Mouse (Mus musculus) stomach, embryonic 16.5 days (tissue): ENCODE results near the gene Cfap161. TPM values are rescaled to one million over a fixed set of nuclear protein-coding genes. Genes with fewer than 3 reads are reported as not detected.

Source experiments
- ATAC-seq: fragments of 200-750 bp; cut with Nextera tagmentation; 2 replicates; pipeline ENCODE4 v1.8.0; 2017; ENCODE audit warnings: moderate number of reproducible peaks, moderate TSS enrichment; ENCODE audit not compliant: insufficient read depth, low FRiP score
- H3K27ac ChIP-seq: fragments of 300-500 bp; sonication (generic); 2 replicates; pipeline ENCODE4 v1.5.1; 2014; ENCODE audit warnings: low read length
- H3K27me3 ChIP-seq: fragments of 300-500 bp; sonication (generic); 2 replicates; pipeline ENCODE4 v1.6.1; 2014; ENCODE audit warnings: low read length, control low read depth, mixed read lengths; ENCODE audit not compliant: control insufficient read depth, insufficient read depth
- H3K36me3 ChIP-seq: fragments of 300-500 bp; sonication (generic); 2 replicates; pipeline ENCODE4 v1.6.1; 2014; ENCODE audit warnings: low read length; ENCODE audit not compliant: control insufficient read depth, insufficient read depth
- H3K4me1 ChIP-seq: fragments of 300-500 bp; sonication (generic); 2 replicates; pipeline ENCODE4 v1.6.1; 2014; ENCODE audit warnings: low read length, control low read depth, mixed read lengths; ENCODE audit not compliant: control insufficient read depth, insufficient read depth
- H3K4me2 ChIP-seq: fragments of 300-500 bp; sonication (generic); 2 replicates; pipeline ENCODE4 v1.6.1; 2014; ENCODE audit warnings: low read depth, low read length, mixed read lengths
- H3K4me3 ChIP-seq: fragments of 300-500 bp; sonication (generic); replicated peaks from 2 replicates; pipeline ENCODE4 v1.5.1; 2014; ENCODE audit warnings: mild to moderate bottlenecking, low read length
- H3K9ac ChIP-seq: fragments of 300-500 bp; sonication (generic); 2 replicates; pipeline ENCODE4 v1.6.1; 2014; ENCODE audit warnings: low read length
- H3K9me3 ChIP-seq: fragments of 300-500 bp; sonication (generic); replicated peaks from 2 replicates; pipeline ENCODE4 v1.6.1; 2016; ENCODE audit warnings: low read length, control low read depth; ENCODE audit not compliant: control insufficient read depth
- WGBS: fragments of 180-500 bp; shearing (Covaris S2); extraction: QIAGEN DNeasy Blood & Tissue Kit; methylation state at CpG from one replicate; pipeline ENCODE4 v1.1.7; 2014; 5-methylcytosine and 5-hydroxymethylcytosine counted together
- polyA plus RNA-seq: library from polyadenylated mRNA; unstranded; fragments of >200 nt; fragmentation: Nextera tagmentation; extraction: Ambion mirVana; gene quantifications from 2 replicates; pipeline ENCODE4 v1.2.1, GENCODE M21; 2015

Gene Cfap161
- polyA plus RNA-seq, 1 experiment from 2014 or later, result not detected

GRCm38 (mm10) chr7:83796177-83796576, 1.5 kb upstream of the Cfap161 start:
- H3K27ac ChIP-seq, result no peak overlapping the region
- no peaks in the 10 kb centered on the region for H3K4me1 ChIP-seq
- no peaks in the 10 kb centered on the region for H3K9me3 ChIP-seq
- H3K9ac ChIP-seq, result no peak overlapping the region
- 67% methylated on average over 5 of the region's 5 CpGs for WGBS
- ATAC-seq, result no peak
- H3K4me2 ChIP-seq, result no peak overlapping the region
- H3K4me3 ChIP-seq, result no peak overlapping the region
- no peaks in the 10 kb centered on the region for H3K36me3 ChIP-seq
- no peaks in the 10 kb centered on the region for H3K27me3 ChIP-seq

- no peaks in the 10 kb centered on the region for H3K9me3 ChIP-seq
- H3K27me3 ChIP-seq, result no peaks in the 10 kb centered on the region
- no peaks in the 10 kb centered on the region for H3K36me3 ChIP-seq
- no peak overlapping the region; the same call in 1 of the 2 replicates for H3K9ac ChIP-seq
- H3K4me2 ChIP-seq, result no peak overlapping the region
- WGBS, result 40% methylated on average over 11 of the region's 11 CpGs
- no peak overlapping the region for H3K4me3 ChIP-seq
- no peak overlapping the region for H3K27ac ChIP-seq
- no peaks in the 10 kb centered on the region for H3K4me1 ChIP-seq
- no peak for ATAC-seq
These were observed 535 bp downstream of the Cfap161 start for GRCm38 (mm10) chr7:83794006-83794683.

- no peaks in the 10 kb centered on the region for H3K27me3 ChIP-seq
- H3K4me1 ChIP-seq, result no peaks in the 10 kb centered on the region
- WGBS, result 88% methylated on average over 4 of the region's 4 CpGs
- H3K27ac ChIP-seq, result no peak overlapping the region
- ATAC-seq, result no peak
- no peak overlapping the region for H3K9ac ChIP-seq
- H3K4me3 ChIP-seq, result no peak overlapping the region
- no peaks in the 10 kb centered on the region for H3K9me3 ChIP-seq
- H3K4me2 ChIP-seq, result no peak overlapping the region
- no peaks in the 10 kb centered on the region for H3K36me3 ChIP-seq
These were observed 13.8 kb downstream of the Cfap161 start for GRCm38 (mm10) chr7:83780881-83781280.

- Histone ChIP-seq H3K4me3 (no peak overlapping the region), H3K36me3 (no peaks in the 10 kb centered on the region), H3K4me1 (no peaks in the 10 kb centered on the region), H3K27ac (no peak overlapping the region), H3K4me2 (no peak overlapping the region), H3K9me3 (no peaks in the 10 kb centered on the region), H3K27me3 (no peaks in the 10 kb centered on the region), H3K9ac (no peak overlapping the region)
- no peak for ATAC-seq
- 58% methylated on average over 4 of the region's 4 CpGs for WGBS
These were observed 14.7 kb downstream of the Cfap161 start for GRCm38 (mm10) chr7:83780026-83780425.

- Histone ChIP-seq H3K36me3 (no peaks in the 10 kb centered on the region), H3K27ac (no peak overlapping the region), H3K4me3 (no peak overlapping the region), H3K4me2 (no peak overlapping the region), H3K9me3 (no peaks in the 10 kb centered on the region), H3K9ac (no peak overlapping the region), H3K4me1 (no peaks in the 10 kb centered on the region), H3K27me3 (no peaks in the 10 kb centered on the region)
- ATAC-seq, result no peak
- 60% methylated on average over 2 of the region's 2 CpGs for WGBS
These were observed 15.7 kb downstream of the Cfap161 start for GRCm38 (mm10) chr7:83779028-83779427.

GRCm38 (mm10) chr7:83778516-83778915, 16.2 kb downstream of the Cfap161 start:
- no peaks in the 10 kb centered on the region for H3K9me3 ChIP-seq
- WGBS, result 78% methylated on average over 2 of the region's 2 CpGs
- no peak for ATAC-seq
- no peaks in the 10 kb centered on the region for H3K27me3 ChIP-seq
- no peak overlapping the region for H3K27ac ChIP-seq
- H3K9ac ChIP-seq, result no peak overlapping the region
- H3K4me2 ChIP-seq, result no peak overlapping the region
- no peak overlapping the region for H3K4me3 ChIP-seq
- no peaks in the 10 kb centered on the region for H3K36me3 ChIP-seq
- no peaks in the 10 kb centered on the region for H3K4me1 ChIP-seq

- Histone ChIP-seq H3K27me3 (no peaks in the 10 kb centered on the region), H3K36me3 (no peaks in the 10 kb centered on the region)
These were observed 20.0 kb downstream of the Cfap161 start for GRCm38 (mm10) chr7:83774721-83775120.

GRCm38 (mm10) chr7:83763674-83764073, 31.0 kb downstream of the Cfap161 start:
- Histone ChIP-seq H3K9me3 (no peaks in the 10 kb centered on the region), H3K9ac (no peak overlapping the region), H3K4me1 (no peaks in the 10 kb centered on the region), H3K36me3 (no peaks in the 10 kb centered on the region), H3K27ac (no peak overlapping the region), H3K4me2 (no peak overlapping the region), H3K4me3 (no peak overlapping the region), H3K27me3 (no peaks in the 10 kb centered on the region)
- 55% methylated on average over 3 of the region's 3 CpGs for WGBS
- ATAC-seq, result no peak

More at GRCm38 (mm10) chr7:83774721-83775120, 20.0 kb downstream of the Cfap161 start:
- Histone ChIP-seq H3K27ac (no peak overlapping the region), H3K9me3 (no peaks in the 10 kb centered on the region), H3K4me2 (no peak overlapping the region), H3K9ac (no peak overlapping the region), H3K4me3 (no peak overlapping the region), H3K4me1 (no peaks in the 10 kb centered on the region; the same call in 1 of the 2 replicates)
- WGBS, result 20% methylated on average over 5 of the region's 5 CpGs
- no peak for ATAC-seq

- Histone ChIP-seq H3K36me3 (no peaks in the 10 kb centered on the region), H3K27ac (no peak overlapping the region), H3K27me3 (no peaks in the 10 kb centered on the region), H3K4me3 (no peak overlapping the region), H3K4me2 (no peak overlapping the region), H3K4me1 (no peaks in the 10 kb centered on the region), H3K9ac (no peak overlapping the region), H3K9me3 (no peaks in the 10 kb centered on the region)
- ATAC-seq, result no peak
- WGBS, result 82% methylated on average over 5 of the region's 5 CpGs
These were observed 32.3 kb downstream of the Cfap161 start for GRCm38 (mm10) chr7:83762336-83762735.
